Mouse (Mus musculus): ENCODE results near the gene Gstz1.
"Not testable (repeated sequence)": the region's sequence is repeated elsewhere in the genome, so short reads cannot be mapped to it uniquely, and the experiment has no call there.

Gene Gstz1

DNA sequence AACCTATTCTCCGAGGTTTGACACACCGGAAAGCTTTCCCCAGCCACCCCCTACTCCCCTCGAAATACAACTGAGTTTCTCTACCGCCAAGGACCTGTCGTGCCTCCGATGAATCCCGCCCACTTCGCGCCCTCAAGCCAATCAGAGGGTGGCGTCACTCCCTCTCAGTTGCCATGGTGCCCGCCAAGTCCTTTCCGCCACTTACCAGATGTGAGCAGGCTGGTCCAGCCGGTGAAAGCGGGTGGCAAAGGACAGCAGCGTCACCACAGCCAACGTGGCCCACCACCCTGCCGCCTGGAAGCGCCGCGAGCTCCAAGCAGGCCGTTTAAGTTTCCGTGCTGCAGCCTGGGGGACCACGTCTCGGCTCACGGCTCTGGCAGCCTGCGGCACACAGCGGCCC lies at the start of gene Gstz1:
Gene Gstz1, plus strand, starts transcription at position 200 of the 400 bp plus-strand sequence.
- peak; percentile 91 for DNase-seq (ENCODE audit: low read depth, low spot score)

DNA sequence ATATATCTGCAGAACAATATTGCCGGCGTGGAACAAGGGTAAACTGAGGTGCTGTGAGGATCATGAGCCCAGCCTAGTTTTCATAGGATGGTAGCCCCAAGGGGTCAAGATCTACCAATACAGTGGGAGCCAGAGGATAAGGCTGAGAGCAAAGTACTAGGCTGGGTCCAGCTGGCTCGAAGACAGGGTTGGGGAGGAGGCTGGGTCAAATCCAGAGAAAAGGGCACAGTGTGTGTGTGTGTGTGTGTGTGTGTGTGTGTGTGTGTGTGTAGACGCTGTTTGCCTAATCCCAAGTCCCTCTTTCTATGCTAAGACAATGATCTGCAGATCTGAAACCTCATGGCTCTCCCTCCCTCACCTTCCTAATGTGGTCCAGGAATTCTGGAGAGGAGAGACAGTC lies 46.6 kb upstream of the Gstz1 start:
- DNase-seq (ENCODE audit: low read depth, low spot score) = no peak

DNA sequence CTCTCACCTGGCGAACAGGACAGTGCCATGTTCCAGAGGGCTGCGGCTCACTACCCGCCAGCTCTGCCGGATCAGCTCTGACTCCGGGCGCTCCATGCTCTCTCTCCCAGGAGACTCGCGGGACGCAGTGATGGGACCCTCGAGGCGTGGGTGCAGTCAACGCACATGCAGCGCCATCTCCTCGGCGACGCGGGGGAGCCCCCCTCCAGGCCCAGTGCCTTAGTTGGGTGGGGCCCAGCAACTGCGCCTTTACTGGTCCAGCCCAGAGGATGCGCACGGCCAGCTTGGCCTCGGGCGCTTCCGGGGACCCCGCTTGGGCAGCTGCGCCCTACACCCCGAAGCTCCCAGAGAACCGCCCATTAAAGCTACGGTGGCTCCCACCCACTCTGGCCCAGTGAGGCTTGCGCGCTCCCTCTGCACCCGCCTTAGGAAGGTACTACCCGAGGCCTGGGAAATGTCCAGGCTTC lies 44.8 kb upstream of the Gstz1 start, which contains the start of gene Ngb:
Gene Ngb, minus strand, starts transcription at position 375 of the 467 bp plus-strand sequence.
- DNase-seq (ENCODE audit: low read depth, low spot score) = no peak

DNA sequence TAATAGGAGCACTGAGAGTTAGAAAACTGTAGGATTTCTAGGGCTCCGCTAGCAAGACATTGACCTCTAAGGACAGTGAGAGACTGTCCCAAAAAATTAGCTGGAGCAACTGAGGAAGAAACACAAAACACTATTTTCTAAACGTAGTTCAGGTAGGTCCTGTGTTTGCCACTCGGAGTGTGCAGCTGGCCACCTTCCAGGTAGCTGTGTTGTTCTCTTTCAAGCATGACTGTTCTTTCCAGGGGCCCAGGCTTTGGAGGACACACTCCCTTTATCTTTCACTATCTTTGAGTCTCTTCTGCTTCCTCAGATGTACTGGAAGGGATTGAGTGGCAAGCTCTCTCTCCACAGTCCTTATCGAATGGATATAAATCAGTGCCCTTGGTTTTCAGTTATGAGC lies 43.5 kb upstream of the Gstz1 start:
- no peak for DNase-seq (ENCODE audit: low read depth, low spot score)

DNA sequence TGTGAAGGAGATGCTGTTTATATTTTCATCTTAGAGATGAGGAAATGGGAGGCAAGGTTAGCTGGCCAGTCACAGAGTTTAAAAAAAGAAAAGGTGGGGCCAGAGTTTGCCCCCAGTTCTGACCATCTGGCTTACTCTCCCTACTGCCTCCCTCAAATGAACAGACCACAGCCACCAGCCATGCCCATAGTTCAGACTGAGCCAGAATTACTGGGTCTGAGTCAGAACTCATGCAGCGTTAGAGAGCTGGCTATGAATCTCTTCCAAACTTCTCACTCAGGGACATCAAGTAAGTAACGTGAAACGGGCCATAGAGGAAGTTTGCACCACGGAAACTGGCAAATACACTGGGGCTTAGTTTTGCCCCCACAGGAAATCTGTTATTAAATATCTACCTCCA lies 42.2 kb upstream of the Gstz1 start:
- no peak for DNase-seq (ENCODE audit: low read depth, low spot score)

DNA sequence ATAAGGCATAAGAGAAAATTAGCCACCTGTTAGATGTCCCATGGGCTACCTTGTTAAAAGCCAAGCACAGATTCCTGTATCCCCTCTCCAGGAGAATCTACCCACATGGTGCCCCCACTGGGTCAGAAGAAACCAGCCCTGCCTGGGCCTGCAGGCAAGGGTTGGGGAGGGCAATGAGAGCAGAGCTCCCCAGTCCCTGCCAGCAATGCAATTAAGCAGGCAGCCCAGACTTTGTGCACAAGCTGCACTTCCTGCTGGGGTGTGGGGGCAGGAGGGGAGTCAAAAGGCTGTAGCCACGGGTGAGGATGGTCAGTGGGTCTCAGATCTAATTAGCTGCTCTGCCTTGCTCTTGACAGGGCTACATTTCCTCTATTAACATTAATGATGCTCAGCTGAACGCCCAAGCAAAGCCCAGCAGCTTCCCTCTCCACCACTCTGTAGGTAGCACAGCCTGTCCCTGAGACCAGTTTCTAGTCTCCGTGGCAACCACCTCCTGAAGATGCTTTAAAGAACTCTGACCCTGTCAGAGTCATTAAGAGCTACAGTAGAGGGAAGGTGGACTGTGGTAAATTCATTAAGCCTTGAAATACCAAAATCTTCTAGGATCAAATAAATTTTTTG lies 39.5 kb upstream of the Gstz1 start:
- DNase-seq (ENCODE audit: low read depth, low spot score) = no peak

DNA sequence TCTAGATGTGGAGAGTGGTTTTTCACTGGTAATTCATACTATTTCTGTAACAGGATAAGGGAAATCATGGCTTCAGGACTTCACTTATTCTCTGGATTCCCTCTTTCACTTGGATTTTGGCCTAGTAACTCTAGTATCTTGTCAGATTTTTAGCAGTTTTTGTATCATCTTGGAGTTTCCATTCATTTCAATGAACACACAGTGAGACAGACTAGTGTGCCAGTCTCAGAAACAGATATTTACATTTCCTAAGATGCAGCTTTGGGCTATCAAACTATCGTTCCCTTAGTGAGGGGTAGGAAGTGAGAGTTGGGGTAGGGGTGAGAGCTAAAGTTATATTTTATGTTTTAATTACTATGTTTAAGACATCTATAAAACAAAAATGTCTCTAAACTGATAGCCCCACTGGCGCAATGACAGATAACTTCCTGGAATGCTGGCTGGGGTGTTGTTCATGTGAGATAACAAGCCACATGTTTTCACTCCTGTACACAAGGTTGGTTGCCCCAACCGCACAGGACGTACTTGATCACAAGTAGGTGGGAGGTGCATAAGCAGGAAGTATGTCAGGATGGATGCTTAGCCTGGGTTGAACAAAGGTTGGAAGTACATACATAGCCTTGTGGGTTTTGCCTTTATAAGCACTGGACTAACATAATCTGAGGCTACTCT lies 24.9 kb upstream of the Gstz1 start:
- no peak for DNase-seq (ENCODE audit: low read depth, low spot score)

DNA sequence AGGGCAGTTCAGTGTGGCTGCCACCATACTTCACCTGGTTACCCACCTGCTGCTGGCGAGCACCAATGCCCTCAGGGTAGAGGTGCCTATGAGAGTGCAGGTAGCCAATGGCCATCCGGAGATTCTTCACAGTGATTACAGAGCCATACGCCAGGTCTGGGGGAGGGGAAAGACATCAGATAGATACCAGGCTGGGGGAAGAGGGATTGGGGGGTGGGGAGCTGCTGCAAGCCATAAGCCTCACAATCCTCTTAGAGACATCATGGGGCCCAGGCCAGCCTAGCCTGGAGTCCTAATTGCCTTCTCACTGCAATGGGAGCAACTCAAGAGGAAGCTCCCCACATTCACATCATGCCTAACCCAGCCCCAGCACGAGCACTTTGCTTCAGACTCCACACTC lies 19.7 kb upstream of the Gstz1 start:
- DNase-seq (ENCODE audit: low read depth, low spot score) = no peak

DNA sequence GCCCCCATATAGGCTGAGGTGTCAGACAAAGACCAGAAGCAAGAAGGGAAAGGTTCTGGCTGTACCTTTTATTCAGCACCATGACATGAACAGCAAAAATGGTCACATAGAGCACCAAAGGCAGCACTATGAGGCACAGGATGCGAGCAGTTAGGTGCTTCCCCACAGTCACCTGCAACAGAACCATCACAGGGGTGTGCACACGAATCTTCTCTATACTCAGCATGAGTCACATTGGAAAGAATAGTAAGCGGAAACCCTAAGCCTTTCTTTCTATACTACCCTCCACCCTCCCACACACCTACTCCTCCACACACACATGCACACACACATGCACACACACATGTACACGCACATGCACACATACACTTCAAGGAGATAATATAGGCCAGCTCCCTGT lies 16.7 kb upstream of the Gstz1 start:
- DNase-seq (ENCODE audit: low read depth, low spot score) = peak; percentile 64

DNA sequence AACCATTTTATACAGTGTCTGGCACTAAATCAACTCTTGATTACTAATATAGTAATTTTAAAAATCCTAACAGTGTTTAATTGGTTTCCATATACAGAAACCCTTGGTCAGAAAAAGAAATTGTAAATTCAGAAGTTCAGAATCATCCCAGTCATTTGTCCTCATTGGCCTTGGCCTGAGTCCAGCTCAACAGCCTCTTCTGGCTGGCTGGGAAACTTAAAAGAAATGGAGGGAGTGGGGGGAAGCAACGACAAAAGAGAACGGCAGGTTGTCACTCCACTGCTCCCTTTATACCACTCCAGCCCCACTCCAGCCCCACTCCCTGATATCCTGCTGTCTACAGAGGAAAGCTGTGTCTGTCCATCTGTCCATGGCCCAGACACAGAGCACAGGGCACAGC lies 15.8 kb upstream of the Gstz1 start:
- DNase-seq (ENCODE audit: low read depth, low spot score) = no peak

DNA sequence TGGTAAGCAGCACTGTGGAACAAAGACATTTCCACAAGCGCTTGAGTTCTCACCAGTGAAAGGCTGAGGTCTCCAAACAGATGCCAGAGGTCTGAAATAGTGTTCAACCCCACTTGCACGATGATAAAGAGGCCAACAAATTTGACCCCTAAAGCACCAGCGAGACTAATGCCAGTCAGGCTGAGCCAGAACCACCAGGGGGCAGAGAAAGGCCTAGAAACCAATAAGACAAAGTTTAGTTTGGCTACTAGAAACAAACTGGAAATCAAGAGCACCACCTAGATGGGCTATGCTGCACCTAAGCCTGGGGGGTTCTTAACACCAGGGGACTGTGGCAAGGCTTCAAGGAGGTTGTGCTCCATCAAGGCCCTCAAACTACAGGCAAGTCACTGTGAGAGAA lies 15.3 kb upstream of the Gstz1 start:
- DNase-seq (ENCODE audit: low read depth, low spot score) = peak; percentile 15

DNA sequence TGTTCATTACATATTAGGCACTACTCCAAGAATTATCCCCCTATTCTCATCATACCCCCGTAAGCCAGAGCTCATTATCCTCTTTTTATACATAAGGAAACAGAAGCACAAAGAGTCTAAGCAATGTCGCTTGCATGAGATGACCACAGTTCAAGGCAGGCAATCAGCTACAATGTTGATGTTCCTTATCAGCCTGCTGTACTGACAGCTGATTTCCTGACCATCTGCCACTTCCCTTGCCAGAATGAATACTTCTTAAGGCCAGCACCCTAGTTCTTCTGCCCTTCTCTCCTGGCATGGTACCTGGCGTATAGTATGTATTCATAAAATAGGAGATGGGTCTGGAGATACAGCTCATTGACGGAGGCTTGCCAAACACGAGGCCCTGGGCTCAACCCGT lies 14.8 kb upstream of the Gstz1 start:
- no peak for DNase-seq (ENCODE audit: low read depth, low spot score)

DNA sequence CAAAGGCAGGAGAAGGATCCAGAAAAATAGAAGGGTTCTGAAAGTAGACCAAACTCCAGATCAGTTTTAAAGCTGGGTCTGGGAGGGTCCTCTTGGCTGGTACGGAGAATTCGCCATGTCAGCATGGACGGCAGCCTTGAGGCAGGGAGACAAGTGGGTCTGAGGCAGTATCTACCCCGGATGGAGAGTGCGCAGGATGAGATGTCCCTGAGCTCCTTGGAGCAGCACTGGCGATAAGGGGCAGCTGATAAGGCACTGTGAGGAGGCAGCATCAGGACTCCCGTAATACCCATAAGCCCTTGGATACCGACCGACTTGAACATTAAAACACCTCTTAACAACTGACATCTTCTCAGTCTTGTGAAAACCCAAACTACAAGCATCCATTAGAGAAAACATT lies 14.2 kb upstream of the Gstz1 start:
- no peak for DNase-seq (ENCODE audit: low read depth, low spot score)

DNA sequence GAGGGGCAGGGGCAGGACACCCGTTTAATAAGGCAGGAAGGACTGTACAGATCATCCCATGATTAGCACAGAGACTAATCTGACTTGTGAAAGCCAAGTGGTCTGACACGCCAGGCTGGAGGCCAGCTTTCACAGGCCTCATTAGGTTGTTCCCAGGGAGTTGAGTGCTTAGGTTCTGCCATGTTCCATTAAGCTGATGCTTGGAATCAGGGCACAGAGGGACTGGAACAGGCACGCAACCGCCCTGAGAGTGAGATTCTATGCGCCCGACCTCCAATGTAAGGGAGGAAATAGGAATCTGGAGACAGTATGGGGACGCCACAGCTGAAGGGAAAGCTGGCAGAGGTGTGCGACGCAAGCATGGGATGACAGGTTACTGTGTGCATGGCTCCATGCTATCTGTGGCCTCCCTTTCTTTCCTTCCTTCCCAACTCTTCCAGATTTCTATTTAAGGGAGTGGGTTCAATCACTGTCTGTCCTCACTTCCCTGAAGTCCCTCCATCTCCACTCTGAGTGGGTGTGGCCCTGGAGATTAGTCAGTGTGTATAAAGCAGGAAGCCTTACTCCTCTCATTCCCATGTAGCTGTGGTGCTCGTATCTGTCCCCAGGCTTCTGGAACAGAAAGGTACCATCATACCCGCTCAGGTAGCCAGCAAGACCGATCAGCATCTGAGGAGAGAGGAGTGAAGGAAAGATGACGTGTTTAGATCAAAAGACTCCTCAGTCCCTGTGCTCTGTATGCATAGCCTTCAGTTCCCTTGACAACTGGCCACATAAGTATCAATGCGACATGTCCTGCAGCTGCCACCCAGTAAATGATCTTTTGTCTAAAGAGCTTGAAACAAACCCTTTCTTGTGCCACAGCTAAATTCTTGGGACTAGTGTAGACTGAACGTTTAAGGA lies 9.3 kb upstream of the Gstz1 start:
- DNase-seq (ENCODE audit: low read depth, low spot score) = no peak

DNA sequence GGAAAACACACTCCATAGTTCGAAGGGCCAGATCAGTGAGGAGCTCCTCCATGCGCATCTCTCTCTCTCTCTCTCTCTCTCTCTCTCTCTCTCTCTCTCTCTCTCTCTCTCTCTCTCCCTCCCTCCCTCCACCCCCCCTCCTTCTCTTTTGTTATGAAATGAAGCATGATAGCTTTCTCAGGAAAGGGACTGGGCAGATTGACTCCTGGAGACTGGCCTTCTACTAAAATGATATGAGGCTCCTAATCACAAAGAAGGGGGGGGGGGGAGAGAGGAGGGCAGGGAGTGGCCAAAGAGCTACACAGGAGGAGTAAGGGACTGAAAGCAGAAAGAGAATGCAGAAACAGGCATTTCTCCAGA lies 8.6 kb upstream of the Gstz1 start:
- DNase-seq (ENCODE audit: low read depth, low spot score) = no peak

DNA sequence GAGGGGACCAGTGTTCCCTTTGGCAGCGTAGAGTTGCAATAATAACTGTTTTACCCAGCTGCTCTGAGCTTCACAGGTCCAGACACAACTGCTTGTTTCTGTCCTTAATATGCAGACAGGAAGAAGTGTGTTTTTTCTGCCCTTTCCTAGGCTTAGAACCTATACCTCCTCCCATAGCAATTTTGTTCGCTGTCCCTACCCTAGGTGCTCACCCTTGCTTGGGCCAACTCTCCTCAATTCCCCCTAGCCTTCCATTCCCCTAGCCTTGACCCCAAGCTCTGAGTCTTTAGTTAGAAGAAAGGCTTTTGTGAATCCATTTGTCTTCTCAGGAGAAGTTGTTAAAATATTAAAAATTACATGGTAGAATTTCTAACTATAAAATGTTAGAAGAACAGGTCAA lies 8.2 kb upstream of the Gstz1 start:
- no peak for DNase-seq (ENCODE audit: low read depth, low spot score)

DNA sequence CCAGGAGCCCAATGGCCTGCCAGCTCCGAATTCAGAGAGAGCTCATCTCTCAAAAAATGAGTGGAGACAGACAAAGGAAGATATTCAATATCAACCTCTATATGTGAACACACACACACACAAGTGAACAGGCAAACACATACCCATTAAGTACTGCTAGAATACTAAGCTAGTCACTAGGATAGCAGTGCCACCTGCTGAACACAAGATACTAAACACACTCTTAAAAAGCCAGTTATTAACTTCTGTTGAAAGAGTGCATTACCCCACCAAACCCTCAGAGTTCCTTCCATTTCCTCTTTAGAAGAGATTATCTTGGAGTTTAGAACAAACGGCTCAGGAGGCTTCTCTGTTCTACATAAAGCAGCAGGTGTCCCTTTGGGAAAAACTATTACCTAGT lies 4.8 kb upstream of the Gstz1 start:
- no peak for DNase-seq (ENCODE audit: low read depth, low spot score)

DNA sequence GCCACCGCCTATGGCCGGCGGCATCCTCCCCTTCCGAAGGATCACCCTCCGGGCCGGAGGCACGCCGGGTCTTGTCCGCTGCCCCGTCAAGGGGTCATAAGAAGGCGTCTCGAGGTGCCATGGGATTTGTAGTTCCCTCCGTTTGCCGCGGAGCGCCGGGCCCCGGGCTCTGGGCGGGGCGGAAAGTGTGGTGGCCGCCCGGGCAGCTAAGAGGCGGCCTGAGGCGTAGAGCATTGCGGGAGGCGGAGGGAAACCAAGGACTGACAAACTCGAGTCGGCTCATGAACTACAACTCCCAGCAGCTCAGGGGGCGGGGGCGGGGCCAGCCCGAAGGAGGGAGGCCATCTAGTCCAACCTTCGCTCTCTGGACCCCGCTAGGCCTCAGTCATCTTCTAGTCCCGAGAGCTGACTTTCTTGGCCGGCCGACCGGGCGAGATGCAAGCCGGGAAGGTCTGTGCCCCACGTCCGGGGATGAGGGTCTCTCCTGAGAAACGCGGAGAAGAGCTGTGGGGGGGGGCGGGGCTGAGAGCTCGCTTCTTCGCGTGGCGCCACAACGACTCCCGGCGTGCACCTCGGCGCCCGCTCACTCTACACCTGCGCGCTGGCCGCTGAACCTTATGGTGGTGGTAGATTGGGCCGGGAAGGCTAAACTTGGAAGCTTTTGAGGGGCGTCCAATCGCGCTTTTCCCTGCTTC lies 577 bp downstream of the Gstz1 start, which contains the start of gene Pomt2:
Gene Pomt2, minus strand, starts transcription at position 574 of the 695 bp plus-strand sequence.
- DNase-seq (ENCODE audit: low read depth, low spot score) = peak; percentile 97

DNA sequence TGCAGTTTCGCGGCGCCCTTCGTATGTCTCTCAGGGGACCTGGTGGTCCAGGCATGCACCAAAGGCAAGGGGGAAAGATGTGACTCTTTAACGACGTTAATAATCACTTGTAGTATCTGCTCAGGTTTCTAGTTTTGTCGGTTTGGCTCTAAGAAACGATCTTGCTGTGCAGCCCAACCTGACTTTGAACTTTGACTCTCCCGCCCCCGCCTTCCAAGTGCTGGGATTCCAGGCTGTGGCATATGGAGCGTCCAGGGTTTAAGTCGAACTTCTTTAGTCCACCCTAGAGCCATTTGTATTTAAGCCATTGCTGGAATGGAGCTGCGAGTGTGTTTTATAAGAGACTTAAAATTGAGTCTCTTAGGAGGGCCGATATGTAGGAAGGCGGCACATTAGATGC lies 1.2 kb downstream of the Gstz1 start:
- DNase-seq (ENCODE audit: low read depth, low spot score) = no peak

DNA sequence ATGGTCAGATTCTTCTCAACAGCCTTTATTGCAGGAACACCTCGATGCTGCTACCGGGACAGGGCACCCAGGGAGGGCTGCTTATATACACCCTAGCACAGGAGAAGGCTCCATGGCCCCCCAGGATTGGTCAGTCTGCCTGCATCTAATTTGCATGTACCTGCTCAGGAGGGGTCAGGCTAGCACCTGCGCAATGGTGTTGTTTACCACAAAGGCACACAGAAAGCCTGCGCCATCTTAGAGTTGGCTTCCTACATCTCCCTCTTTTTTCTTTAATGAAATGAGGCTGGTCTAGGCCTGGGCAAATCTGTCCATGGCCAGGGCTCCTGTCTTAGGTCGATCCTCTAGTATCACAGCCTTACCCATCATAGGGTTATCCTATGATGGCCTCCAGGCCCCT lies 2.5 kb downstream of the Gstz1 start:
- DNase-seq (ENCODE audit: low read depth, low spot score) = no peak

DNA sequence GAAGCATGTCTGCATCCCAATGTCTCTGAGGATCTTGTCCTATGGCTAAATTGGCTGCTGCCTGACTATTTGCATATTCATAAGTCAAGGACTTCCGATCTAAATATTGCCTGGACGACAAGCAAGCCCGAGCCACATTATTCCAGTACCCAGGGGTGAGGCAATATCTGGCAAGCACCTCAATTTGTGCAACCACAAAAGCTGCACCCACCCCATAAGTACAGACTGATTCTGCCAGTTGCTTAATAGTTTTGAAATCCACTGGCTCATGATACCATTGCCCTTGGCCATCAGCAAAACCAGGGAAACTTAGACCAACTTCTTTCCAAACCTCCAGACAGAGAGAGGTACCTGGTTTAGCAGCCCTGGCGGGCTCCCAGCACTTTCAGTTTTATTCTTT lies 7.5 kb downstream of the Gstz1 start:
- not testable (repeated sequence) for DNase-seq (ENCODE audit: low read depth, low spot score)

DNA sequence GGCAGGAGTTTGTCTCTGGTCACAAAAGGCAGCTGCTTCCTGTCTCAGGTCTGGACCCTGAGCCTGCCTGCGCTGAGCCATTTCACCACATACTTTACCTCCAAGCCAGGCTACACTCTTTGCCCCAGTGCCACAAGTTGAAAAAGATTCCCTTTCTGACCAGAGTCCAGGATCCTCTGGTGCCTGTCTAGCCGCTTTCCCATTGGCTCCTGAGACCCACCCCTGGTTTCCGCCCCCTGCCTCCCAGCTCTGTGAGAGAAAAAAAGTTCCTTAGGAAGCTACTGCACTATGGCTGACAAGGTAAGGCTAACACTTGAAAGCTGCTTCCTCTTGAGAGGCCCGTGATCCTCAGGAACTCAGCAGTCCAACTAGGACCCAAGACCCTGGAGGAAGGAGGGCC lies 10.4 kb downstream of the Gstz1 start:
- no peak for DNase-seq (ENCODE audit: low read depth, low spot score)
